Mouse (Mus musculus): ENCODE data around the gene Zbtb24.

DNA sequence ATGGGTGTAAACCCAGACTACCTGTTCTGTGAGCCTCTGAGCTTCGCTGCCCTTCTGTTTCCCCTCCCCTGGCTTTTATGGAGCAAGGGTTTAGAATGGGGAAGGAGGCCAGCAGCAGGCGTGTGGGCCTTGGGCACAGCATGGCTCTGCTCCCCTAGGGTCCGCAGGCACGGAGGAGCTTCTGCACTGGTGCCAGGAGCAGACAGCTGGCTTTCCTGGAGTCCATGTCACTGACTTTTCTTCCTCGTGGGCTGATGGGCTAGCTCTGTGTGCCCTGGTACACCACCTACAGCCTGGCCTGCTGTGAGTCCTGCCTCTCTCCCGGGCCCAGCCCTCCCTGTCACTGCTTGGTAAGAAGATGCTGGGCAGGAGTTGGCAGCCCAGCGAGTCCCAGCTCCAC, 32.3 kb downstream of the Zbtb24 start:
- TF ChIP-seq ZC3H11A (IDR thresholded peaks at IDR 0.05; ENCODE audit: borderline replicate concordance, low read depth, low read length) (no peak), CHD2 (IDR thresholded peaks at IDR 0.05; ENCODE audit: low read depth, low read length) (no peak), MAFK (IDR thresholded peaks at IDR 0.05; ENCODE audit: insufficient read depth, low read depth, low read length) (no peak), ZNF384 (IDR thresholded peaks at IDR 0.05; ENCODE audit: low read depth, low read length) (no peak)
